Mouse (Mus musculus) lung, postnatal 0 days (tissue): ENCODE measurements at regions not wholly inside any gene's neighbourhood (a gene's known extent, or its start where the extent isn't known, plus 50 kb on each side); places are given as distances from the start of the nearest gene placed in this dataset.

Source experiments
- ATAC-seq: fragments of 200-750 bp; cut with Nextera tagmentation; 2 replicates; pipeline ENCODE4 v1.8.0; 2017; ENCODE audit warnings: moderate library complexity
- DNase-seq: peaks from one replicate; pipeline ENCODE4 v3.0.0-alpha.2; 2016; ENCODE audit warnings: low spot score
- H3K27ac ChIP-seq: fragments of 300-500 bp; sonication (generic); 2 replicates; pipeline ENCODE4 v1.5.1; 2014; ENCODE audit warnings: antibody characterized with exemption, mild to moderate bottlenecking, low read length, mixed read lengths
- H3K27me3 ChIP-seq: fragments of 300-500 bp; sonication (generic); replicated peaks from 2 replicates; pipeline ENCODE4 v1.6.1; 2014; ENCODE audit warnings: low read length, mixed read lengths; ENCODE audit not compliant: insufficient read depth
- H3K36me3 ChIP-seq: fragments of 300-500 bp; sonication (generic); 2 replicates; pipeline ENCODE4 v1.6.1; 2014; ENCODE audit warnings: low read length, mixed read lengths; ENCODE audit not compliant: insufficient read depth
- H3K4me1 ChIP-seq: fragments of 300-500 bp; sonication (generic); 2 replicates; pipeline ENCODE4 v1.6.1; 2014; ENCODE audit warnings: antibody characterized with exemption, low read depth, low read length, mixed read lengths; ENCODE audit not compliant: insufficient read depth
- H3K4me2 ChIP-seq: fragments of 300-500 bp; sonication (generic); replicated peaks from 2 replicates; pipeline ENCODE4 v1.6.1; 2014; ENCODE audit warnings: low read depth, mild to moderate bottlenecking, low read length, moderate library complexity, mixed read lengths
- H3K4me3 ChIP-seq: fragments of 300-500 bp; sonication (generic); 2 replicates; pipeline ENCODE4 v1.5.1; 2014; ENCODE audit warnings: low read depth, low read length
- H3K9ac ChIP-seq: fragments of 300-500 bp; sonication (generic); replicated peaks from 2 replicates; pipeline ENCODE4 v1.6.1; 2014; ENCODE audit warnings: low read depth, mild to moderate bottlenecking
- H3K9me3 ChIP-seq: fragments of 300-500 bp; sonication (generic); 2 replicates; pipeline ENCODE4 v1.6.1; 2016; ENCODE audit warnings: low read length, mixed read lengths
- CTCF ChIP-seq: IDR thresholded peaks from 2 replicates; pipeline ENCODE4 v1.5.1; 2016; ENCODE audit warnings: antibody characterized with exemption, mild to moderate bottlenecking
- EP300 ChIP-seq: IDR thresholded peaks from 2 replicates; pipeline ENCODE4 v1.6.1; 2016; ENCODE audit warnings: antibody characterized with exemption, mild to moderate bottlenecking, control low read depth
- WGBS: fragments of 180-500 bp; shearing (Covaris S2); extraction: QIAGEN DNeasy Blood & Tissue Kit; methylation state at CpG from one replicate; pipeline ENCODE4 v1.1.7; 2014; 5-methylcytosine and 5-hydroxymethylcytosine counted together

DNA sequence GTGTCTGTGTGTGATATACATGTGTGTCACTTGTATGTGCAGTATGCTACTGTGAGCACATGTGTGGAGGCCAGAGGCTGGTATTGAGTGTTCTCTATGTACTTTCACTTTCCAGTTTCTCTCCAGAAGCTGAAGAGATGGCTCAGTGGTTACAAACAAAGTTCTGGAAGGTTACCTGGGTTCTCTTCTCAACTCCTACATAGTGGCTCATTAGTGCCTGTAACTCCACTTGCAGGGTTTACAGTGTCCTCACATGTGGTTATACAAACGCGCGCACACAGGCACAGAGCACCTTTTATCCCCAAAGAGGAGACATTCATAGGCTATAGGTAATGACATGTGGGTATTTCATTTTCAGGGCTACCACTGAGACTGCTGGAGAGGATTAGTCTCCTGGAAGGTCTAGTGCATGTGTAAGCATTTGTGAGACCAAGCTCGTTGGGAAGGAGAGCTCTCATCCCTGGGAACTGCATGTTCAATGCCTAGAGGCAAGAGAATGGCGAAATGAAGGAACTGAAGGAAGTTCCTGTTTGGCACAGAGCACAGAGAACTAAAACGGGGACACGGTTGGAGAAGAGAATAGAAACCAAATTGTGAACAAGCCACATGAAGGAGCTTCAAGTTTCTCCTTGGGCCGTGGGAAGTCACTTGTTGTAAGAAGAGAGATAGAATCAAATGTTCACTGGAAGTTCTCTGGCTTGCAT, 153.7 kb downstream of the Cog6 start:
- Histone ChIP-seq H3K27me3 (no peaks in the 10 kb centered on the region), H3K9ac (no peak overlapping the region), H3K4me1 (no peaks in the 10 kb centered on the region), H3K36me3 (no peaks in the 10 kb centered on the region), H3K27ac (no peak overlapping the region), H3K4me3 (no peak overlapping the region), H3K9me3 (no peaks in the 10 kb centered on the region), H3K4me2 (no peak overlapping the region)
- no peak for DNase-seq
- WGBS, result 69% methylated on average over 8 of the region's 8 CpGs
- ATAC-seq, result no peak
- TF ChIP-seq CTCF (no peak), EP300 (no peak)

DNA sequence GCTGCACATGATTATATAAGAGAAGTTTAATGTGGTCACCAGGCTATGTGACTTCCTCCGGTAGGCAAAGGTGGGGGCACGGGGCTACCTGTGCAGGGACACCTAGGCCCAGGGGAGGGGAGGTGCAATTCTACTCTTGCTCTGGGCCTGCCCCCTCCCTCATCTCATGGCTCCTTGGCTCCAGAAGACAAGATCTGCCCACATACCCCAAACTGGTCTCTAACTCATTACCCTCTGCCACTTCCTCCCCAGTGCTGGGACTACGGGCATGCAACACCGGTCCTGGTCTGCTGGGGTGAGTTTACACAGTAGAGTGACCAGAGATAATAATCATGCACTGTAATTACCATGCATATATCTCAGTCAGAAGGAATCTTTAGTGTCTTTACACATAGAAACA, 155.0 kb downstream of the Cog6 start:
- H3K4me3 ChIP-seq, result no peak overlapping the region
- no peak overlapping the region for H3K9ac ChIP-seq
- ATAC-seq (no peak), DNase-seq (no peak)
- no peaks in the 10 kb centered on the region for H3K27me3 ChIP-seq
- TF ChIP-seq CTCF (no peak), EP300 (no peak)
- no peak overlapping the region for H3K27ac ChIP-seq
- no peak overlapping the region for H3K4me2 ChIP-seq
- H3K4me1 ChIP-seq, result no peaks in the 10 kb centered on the region
- no peaks in the 10 kb centered on the region for H3K9me3 ChIP-seq
- WGBS, result 72% methylated on average over 4 of the region's 4 CpGs
- H3K36me3 ChIP-seq, result no peaks in the 10 kb centered on the region

DNA sequence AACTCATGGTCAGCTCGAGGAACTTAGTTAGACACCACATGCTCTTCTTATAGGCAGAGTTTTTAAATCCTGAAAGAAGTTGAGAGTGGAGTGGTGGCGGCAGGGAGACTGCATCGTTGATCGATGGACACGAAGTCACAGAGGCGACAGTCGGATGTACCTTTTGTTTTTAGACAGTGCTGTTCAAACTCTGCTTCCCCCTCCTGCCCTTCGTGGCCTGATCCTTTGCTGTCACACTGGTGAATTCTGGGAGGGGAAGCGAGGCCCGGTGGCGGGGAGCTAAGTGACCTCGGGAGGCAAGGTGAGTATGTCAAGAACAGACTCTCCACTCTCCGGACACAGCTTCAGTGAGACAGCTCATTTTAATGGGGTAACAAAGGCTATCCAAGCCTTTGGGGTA, 155.5 kb downstream of the Cog6 start:
- DNase-seq (no peak), ATAC-seq (no peak)
- no peak for TF ChIP-seq CTCF
- TF ChIP-seq EP300, result no peak
- no peak overlapping the region for H3K9ac ChIP-seq
- H3K9me3 ChIP-seq, result no peaks in the 10 kb centered on the region
- H3K4me1 ChIP-seq, result no peaks in the 10 kb centered on the region
- H3K4me2 ChIP-seq, result no peak overlapping the region
- H3K36me3 ChIP-seq, result no peaks in the 10 kb centered on the region
- no peak overlapping the region for H3K27ac ChIP-seq
- H3K4me3 ChIP-seq, result no peak overlapping the region
- H3K27me3 ChIP-seq, result no peaks in the 10 kb centered on the region
- 76% methylated on average over 13 of the region's 13 CpGs for WGBS

DNA sequence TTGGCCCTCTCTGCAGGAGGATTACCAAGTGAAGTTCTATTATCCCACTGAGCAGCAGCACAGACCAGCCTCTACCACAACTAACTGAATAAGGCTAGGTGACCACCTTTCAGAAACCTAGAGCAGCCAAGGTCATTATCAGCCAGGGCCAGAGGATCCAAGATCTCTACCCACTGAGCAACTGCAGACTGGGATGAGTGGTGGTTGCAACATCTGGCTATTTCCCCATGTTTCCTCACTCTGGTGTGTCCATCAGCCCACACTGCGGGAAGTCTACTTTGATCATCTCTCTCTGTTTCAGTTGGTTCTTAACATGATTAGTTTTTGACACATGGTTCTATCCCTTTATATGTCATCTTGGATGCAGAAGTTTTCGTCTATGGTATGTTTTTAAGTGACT, 157.2 kb downstream of the Cog6 start:
- H3K27me3 ChIP-seq, result no peaks in the 10 kb centered on the region
- no peaks in the 10 kb centered on the region for H3K36me3 ChIP-seq
- no peak overlapping the region for H3K9ac ChIP-seq
- no peak overlapping the region for H3K27ac ChIP-seq
- H3K4me3 ChIP-seq, result no peak overlapping the region
- ATAC-seq (no peak), DNase-seq (no peak)
- no peaks in the 10 kb centered on the region for H3K9me3 ChIP-seq
- H3K4me2 ChIP-seq, result no peak overlapping the region
- 76% methylated on average over 2 of the region's 2 CpGs for WGBS
- H3K4me1 ChIP-seq, result no peaks in the 10 kb centered on the region
- TF ChIP-seq EP300, result no peak
- TF ChIP-seq CTCF, result no peak

DNA sequence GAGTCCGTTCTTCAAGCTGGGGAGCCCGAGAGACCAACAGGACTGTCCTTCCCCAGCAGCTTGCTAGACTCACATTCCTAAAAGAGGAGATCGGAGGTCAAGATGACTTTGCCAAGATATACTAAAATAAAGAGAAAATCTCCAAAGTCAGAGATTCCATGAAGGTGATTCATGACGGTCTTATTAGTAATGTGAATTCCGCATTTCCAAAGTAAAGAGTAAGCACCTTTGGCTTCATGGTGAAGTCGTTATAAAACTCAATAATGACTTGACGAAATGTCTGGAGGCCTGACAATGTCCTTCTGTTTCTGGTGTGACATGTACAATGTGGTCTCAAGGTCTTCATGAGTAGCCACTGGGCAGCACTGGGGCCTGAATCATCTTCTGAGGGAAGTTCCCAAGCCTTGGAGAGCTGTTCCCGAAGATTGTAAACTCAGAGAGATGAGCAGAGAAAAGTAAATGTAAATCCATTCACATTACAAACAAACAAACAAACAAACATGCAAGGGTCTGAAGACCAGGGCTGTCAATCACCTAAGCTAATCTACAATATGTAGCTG, 157.7 kb downstream of the Cog6 start:
- Histone ChIP-seq H3K4me3 (no peak overlapping the region), H3K9me3 (no peaks in the 10 kb centered on the region), H3K4me2 (no peak overlapping the region), H3K4me1 (no peaks in the 10 kb centered on the region), H3K9ac (no peak overlapping the region), H3K27ac (no peak overlapping the region), H3K27me3 (no peaks in the 10 kb centered on the region), H3K36me3 (no peaks in the 10 kb centered on the region)
- DNase-seq (no peak), ATAC-seq (no peak)
- WGBS, result 84% methylated on average over 8 of the region's 8 CpGs
- TF ChIP-seq CTCF (no peak), EP300 (no peak)

DNA sequence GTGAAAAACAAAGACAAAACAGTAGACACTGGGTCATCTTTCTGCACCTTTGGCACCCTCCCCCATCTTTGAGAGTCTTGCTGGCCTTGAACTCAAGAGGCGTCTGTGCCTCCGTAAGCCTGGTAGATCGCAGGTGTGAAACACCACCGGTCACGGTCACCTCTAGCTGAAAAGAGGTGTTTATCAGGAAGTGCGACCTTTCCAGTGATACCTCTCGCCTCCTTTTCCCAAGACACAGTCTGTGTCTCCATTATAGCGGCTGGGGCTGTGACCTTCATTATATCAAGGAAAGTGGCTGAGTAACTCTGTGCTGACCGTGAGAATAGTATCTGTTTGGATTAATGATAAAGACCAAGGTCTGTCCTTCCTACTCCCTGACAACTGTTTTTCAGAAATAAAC, 158.8 kb downstream of the Cog6 start:
- 76% methylated on average over 9 of the region's 9 CpGs for WGBS
- Histone ChIP-seq H3K4me2 (no peak overlapping the region), H3K27me3 (no peaks in the 10 kb centered on the region), H3K9ac (no peak overlapping the region), H3K4me3 (no peak overlapping the region), H3K4me1 (no peaks in the 10 kb centered on the region), H3K36me3 (no peaks in the 10 kb centered on the region), H3K27ac (no peak overlapping the region), H3K9me3 (no peaks in the 10 kb centered on the region)
- no peak for DNase-seq
- ATAC-seq, result no peak
- TF ChIP-seq EP300 (no peak), CTCF (no peak)

DNA sequence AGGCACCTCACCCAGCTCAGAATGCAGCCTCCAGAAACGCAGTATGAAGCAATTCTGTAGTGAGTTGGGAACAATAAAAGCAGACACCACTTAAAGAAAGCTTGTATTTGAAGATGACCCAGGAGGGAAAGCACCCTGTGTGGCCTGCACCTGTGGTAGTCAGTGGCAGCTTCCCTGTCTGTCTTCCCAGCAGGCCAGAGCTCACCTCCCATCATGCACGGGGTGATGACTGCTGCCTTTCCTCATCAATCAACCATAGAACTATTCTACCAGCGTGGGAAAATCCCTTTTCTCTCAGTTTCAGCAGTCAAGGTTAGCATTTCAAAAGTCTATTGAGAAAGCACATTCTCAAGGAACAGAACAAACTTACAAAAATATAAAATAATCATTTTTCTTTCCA, 160.0 kb downstream of the Cog6 start:
- 40% methylated on average over 3 of the region's 3 CpGs for whole genome bisulfite sequencing
- no peak overlapping the region for H3K4me3 ChIP-seq
- ATAC-seq (no peak), DNase-seq (no peak)
- no peaks in the 10 kb centered on the region for H3K36me3 ChIP-seq
- H3K27me3 ChIP-seq, result no peaks in the 10 kb centered on the region
- H3K4me2 ChIP-seq, result no peak overlapping the region
- H3K9ac ChIP-seq, result no peak overlapping the region
- no peak overlapping the region for H3K27ac ChIP-seq
- H3K4me1 ChIP-seq, result no peaks in the 10 kb centered on the region
- H3K9me3 ChIP-seq, result no peaks in the 10 kb centered on the region
- no peak for TF ChIP-seq CTCF
- TF ChIP-seq EP300, result no peak
